Mouse (Mus musculus) ES-E14 (cell line): ENCODE measurements at regions not wholly inside any gene's neighbourhood (a gene's known extent, or its start where the extent isn't known, plus 50 kb on each side); places are given as distances from the start of the nearest gene placed in this dataset.

ENCODE experiments used
- DNase-seq: peaks from one replicate; pipeline ENCODE4 v3.0.0-alpha.2; 2013; ENCODE audit warnings: low read depth, low spot score
- H3K27ac ChIP-seq: 2 replicates; pipeline ENCODE4 v1.5.1; 2012; ENCODE audit warnings: low read depth, mild to moderate bottlenecking, low read length, moderate library complexity, mixed read lengths; ENCODE audit not compliant: poor library complexity, insufficient read depth, severe bottlenecking
- H3K36me3 ChIP-seq: 2 replicates; pipeline ENCODE4 v1.6.1; 2012; ENCODE audit warnings: mild to moderate bottlenecking, low read length, moderate library complexity, mixed read lengths; ENCODE audit not compliant: control insufficient read depth, poor library complexity, insufficient read depth, severe bottlenecking
- H3K4me1 ChIP-seq, 2 experiments: fragments of 150-350 bp in 1 of 2; sonication (generic) in 1 of 2; 2 replicates each; pipeline ENCODE4 v1.6.1; 2012; ENCODE audit warnings: low read length in 2 of 2, mild to moderate bottlenecking in 1 of 2, mixed read lengths in 1 of 2; ENCODE audit not compliant: control insufficient read depth in 2 of 2, insufficient read depth in 2 of 2, poor library complexity in 1 of 2
- H3K4me3 ChIP-seq, 2 experiments: fragments of 150-350 bp in 1 of 2; sonication (generic) in 1 of 2; 2 replicates each; pipeline ENCODE4 v1.5.1; 2012; ENCODE audit warnings: low read length in 2 of 2, low read depth in 1 of 2, mild to moderate bottlenecking in 1 of 2, mixed read lengths in 1 of 2; ENCODE audit not compliant: insufficient read depth in 1 of 2, poor library complexity in 1 of 2, severe bottlenecking in 1 of 2
- H3K9ac ChIP-seq: 2 replicates; pipeline ENCODE4 v1.6.1; 2012; ENCODE audit warnings: low read depth, mild to moderate bottlenecking, low read length, mixed read lengths; ENCODE audit not compliant: poor library complexity, insufficient read depth, severe bottlenecking
- H3K9me3 ChIP-seq: fragments of 150-350 bp; sonication (generic); 2 replicates; pipeline ENCODE4 v1.6.1; 2012; ENCODE audit warnings: low read depth, mild to moderate bottlenecking, low read length; ENCODE audit not compliant: control insufficient read depth, insufficient read depth
- CHD2 ChIP-seq: IDR thresholded peaks from 2 replicates; pipeline ENCODE4 v1.6.1; 2014; ENCODE audit warnings: mild to moderate bottlenecking, low read depth, low read length, inconsistent platforms
- HCFC1 ChIP-seq: IDR thresholded peaks from 2 replicates; pipeline ENCODE4 v1.6.1; 2012; ENCODE audit warnings: low read length, inconsistent platforms, borderline replicate concordance; ENCODE audit not compliant: insufficient read depth
- MAFK ChIP-seq: IDR thresholded peaks from 2 replicates; pipeline ENCODE4 v1.6.1; 2014; ENCODE audit warnings: mild to moderate bottlenecking, low read depth, low read length, inconsistent platforms; ENCODE audit not compliant: insufficient read depth
- ZC3H11A ChIP-seq: IDR thresholded peaks from 2 replicates; pipeline ENCODE4 v1.6.1; 2012; ENCODE audit warnings: low read depth, mild to moderate bottlenecking, inconsistent platforms, low read length, borderline replicate concordance
- ZNF384 ChIP-seq: IDR thresholded peaks from 2 replicates; pipeline ENCODE4 v1.6.1; 2012; ENCODE audit warnings: low read depth, low read length, inconsistent platforms
- in situ Hi-C, 2 experiments: fragments of 600-800 bp; cut with MboI; formaldehyde crosslinking; loops; one replicate each; pipeline ENCODE4 v1.15.1; 2025; ENCODE audit warnings: low sequenced_read_pairs in 2 of 2, inconsistent platforms in 1 of 2; ENCODE audit not compliant: unreplicated experiment in 2 of 2

DNA sequence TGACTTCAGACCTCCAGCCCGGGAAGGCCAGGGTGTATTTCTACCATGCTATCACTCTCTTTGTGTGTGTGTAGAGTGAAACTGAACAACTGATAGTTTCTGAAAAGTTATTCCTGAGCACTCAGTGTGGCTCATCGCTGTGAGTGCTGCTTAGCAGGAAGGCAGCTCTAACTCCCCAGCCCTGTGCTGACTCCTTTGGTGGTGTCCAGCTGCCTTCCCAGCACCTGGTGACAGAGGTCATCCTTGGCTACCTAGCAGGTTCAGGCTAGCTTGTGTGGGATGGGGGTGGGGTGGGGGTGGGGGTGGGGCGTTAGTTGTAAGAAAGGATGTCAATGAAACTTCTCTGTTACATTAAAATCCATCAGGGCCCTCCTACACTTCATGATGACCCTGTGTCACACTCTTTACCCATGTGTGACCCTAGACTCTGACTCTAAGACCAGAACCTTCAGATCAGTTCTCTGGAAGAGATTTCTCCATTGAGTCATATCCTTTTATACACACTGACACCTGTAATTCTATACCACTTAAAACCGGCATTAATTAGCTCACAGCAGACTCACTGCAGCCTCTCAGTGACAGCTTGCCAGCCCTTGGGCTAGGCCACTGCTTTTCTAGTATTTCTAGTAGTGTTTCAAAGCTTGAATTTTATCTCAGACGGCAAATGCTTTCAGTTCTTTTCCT is 78.1 kb upstream of the Zfp644 start:
- Histone ChIP-seq H3K36me3 (no peaks in the 10 kb centered on the region), H3K4me3 (no peak overlapping the region), H3K9ac (no peak overlapping the region), H3K27ac (no peak overlapping the region), H3K4me1 (peaks cover 16 to 22% of the 10 kb centered on the region in 2 experiments), H3K9me3 (no peaks in the 10 kb centered on the region)
- no peak for TF ChIP-seq ZC3H11A
- in situ Hi-C loops = no loop called here
- no peak for DNase-seq

DNA sequence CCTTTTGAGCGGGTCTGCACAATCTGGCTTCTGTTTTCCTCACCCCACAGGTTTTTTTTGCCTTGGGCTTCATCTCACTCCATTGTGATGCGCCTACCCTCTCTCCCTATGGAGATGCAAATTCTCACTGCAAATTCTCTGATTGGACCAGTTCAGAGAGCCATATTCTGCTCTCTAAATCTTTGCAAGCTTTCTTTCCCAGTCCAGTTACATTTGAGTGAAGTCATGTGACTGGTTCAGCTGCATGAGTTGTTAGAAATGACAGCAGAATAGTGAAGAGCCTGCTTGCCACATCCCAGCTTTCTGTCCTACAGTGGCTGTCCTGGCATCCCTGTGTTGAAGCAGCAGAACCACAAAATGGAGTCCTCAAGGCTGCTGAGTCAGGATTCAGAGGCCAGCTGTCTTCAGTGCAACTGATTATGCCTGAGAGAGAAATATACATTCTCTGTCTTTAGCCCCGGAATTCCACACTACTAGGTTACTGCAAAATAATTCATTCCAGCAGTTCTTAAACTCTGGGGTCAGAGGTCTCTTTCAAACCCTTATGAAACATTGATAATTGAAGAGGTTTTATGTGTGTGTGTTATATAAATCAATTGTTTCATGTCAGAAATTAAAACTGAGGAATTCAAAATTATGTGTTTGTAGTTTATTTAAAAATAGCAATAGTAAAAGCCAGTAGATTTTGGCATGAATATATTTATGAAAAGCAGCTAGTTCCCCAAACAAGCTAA is 76.3 kb upstream of the Zfp644 start:
- TF ChIP-seq ZNF384 (peak; percentile 71; the same call in 1 of the 2 replicates), MAFK (peak; percentile 88), CHD2 (no peak)
- in situ Hi-C loops = loop anchor here in 1 of 2 experiments (25.0 kb wide), 1 partner anchor 311 kb away; the partner anchor contains the start of gene Barhl2
- no peak overlapping the region for H3K4me3 ChIP-seq
- no peak overlapping the region; the same call in 1 of the 2 replicates for H3K27ac ChIP-seq
- H3K9ac ChIP-seq = no peak overlapping the region
- H3K9me3 ChIP-seq = no peaks in the 10 kb centered on the region
- H3K36me3 ChIP-seq = no peaks in the 10 kb centered on the region
- peaks cover 16 to 23% of the 10 kb centered on the region in 2 experiments for H3K4me1 ChIP-seq
- peak; percentile 34 for DNase-seq

DNA sequence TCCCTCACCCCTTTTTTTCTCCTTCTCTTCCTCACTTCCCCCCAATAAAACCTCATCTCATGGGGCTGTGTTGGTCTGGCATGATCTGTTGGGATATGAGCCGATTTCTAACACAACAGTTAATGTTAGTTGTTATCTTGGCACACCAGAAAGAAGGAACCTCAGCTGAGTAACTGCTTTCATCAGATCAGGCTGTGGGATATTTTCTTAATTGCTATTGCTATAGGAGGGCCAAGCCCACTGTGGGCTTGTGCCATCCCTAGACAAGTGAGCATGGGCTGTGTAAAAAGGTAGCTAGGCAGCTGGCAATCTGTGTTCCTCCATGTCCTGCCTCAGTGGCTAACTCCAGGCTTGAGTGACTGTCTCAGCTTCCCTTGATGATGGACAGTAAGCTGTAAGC is 73.9 kb upstream of the Zfp644 start:
- no peak overlapping the region for H3K4me3 ChIP-seq
- DNase-seq = no peak
- no peak overlapping the region for H3K9ac ChIP-seq
- no peak overlapping the region for H3K27ac ChIP-seq
- no peaks in the 10 kb centered on the region for H3K9me3 ChIP-seq
- in situ Hi-C loops = loop anchor here in 1 of 2 experiments (25.0 kb wide), 1 partner anchor 309 kb away; the partner anchor contains the start of gene Barhl2
- H3K36me3 ChIP-seq = no peaks in the 10 kb centered on the region
- peaks cover 15 to 23% of the 10 kb centered on the region in 2 experiments for H3K4me1 ChIP-seq
- TF ChIP-seq ZC3H11A (no peak), CHD2 (no peak), ZNF384 (no peak), MAFK (no peak), HCFC1 (no peak)

DNA sequence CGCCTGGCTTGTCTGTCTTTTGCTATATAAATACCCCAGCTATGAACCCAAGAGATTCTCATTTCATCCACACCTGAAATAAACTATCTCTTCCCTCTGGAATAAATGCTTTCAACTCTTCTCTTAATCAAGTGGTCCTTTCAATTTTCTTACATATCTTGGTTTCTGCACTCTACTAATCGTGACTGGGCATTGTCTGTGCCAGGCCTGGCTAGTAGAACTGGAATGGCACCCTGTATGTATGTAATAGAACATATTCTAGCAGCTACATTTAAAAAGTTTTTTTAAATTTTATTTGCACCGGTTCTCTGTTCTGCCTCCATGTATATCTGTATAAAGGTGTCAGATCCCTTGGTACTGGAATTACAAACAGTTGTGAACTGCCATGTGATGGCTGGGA is 68.2 kb upstream of the Zfp644 start:
- no peaks in the 10 kb centered on the region for H3K9me3 ChIP-seq
- no peaks in the 10 kb centered on the region for H3K36me3 ChIP-seq
- H3K4me3 ChIP-seq = no peak overlapping the region
- no peak for TF ChIP-seq ZNF384
- TF ChIP-seq HCFC1 = no peak
- no peak for TF ChIP-seq CHD2
- TF ChIP-seq ZC3H11A = no peak
- TF ChIP-seq MAFK = no peak
- no peak overlapping the region for H3K9ac ChIP-seq
- no peak overlapping the region for H3K27ac ChIP-seq
- H3K4me1 ChIP-seq = peaks cover 0 to 8% of the 10 kb centered on the region in 2 experiments; a peak in 1 of 4 replicates
- in situ Hi-C loops = loop anchor here in 1 of 2 experiments (25.0 kb wide), 1 partner anchor 303 kb away; the partner anchor contains the start of gene Barhl2
- no peak for DNase-seq
